Mouse (Mus musculus): ENCODE results near the gene Ak2.

The Ak2 gene

DNA sequence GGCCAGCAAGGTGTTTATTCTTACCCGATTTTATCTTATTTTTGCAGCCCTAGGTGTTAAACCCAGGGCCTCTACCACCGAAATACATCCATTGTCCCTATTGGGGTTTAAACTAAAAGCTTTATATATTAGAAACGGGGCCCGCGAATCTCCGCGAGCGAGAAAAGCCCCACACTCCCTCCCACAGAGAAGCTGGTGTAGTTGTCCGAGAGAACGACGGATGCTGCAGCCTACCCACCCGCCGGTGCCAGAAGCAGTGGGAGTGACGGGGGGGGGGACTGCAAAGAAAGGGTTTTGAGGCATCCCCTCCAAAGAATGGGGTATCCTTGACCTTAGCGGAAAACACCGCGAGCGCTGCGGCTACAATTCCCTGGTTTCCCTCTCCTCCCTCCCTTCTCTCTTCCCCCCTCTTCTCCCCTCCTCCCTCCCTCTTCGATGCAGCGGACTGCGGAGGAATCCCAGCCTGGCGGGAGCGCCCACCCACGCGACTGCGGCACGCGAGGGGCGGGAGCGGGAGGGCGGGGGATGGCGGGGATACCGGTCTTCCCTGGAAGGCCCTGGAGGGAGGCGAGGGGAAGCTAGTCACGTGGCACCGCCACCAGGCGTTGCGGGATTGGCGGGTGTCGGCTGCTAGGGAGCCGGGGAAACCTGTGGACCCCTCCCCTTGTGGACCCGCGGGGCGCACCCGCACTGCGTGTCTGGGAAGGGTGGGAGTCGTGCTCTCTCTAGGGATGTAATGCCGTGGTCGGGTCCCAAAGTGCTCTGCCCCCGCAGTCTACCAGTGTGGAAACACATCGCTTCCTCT is 56.9 kb downstream of the Ak2 start:
- peak; percentile 70 for DNase-seq (ENCODE audit: low spot score in 2 of 2)

DNA sequence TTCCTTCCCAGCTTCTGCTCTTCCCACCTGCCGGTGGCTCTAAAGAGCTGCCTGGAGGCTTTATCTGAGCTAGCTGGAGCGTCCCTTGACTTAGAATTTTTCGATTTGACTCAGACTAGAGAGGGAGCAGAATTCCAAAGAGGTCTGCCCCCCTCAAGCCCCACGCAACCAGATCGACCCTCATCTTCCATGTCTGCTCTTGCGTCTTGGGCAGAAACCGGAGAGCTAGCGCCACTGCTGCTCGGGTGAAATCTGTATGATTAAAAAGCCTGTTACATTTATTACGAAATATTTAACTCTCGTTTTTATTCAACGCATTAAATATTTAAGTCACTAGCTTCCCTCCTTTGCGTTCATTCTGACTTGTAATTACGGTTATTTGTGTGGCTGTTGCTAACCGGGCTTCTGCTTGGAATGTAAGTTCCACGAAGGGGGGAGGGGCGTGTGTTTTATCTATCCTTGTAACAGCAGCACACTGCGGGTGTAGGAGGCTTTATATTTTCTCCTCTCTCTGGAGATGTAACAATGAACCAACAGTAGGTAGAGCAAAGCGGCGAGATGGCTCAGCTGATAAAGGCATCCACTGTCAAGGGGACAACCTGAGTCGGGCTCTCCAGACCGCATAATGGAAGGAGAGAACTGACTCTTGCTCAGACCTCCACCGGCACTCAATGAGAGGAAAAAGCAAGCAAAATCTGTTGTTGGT is 57.7 kb downstream of the Ak2 start:
- peak in 1 of 2 experiments; percentile 26 for DNase-seq (ENCODE audit: low spot score in 2 of 2)

DNA sequence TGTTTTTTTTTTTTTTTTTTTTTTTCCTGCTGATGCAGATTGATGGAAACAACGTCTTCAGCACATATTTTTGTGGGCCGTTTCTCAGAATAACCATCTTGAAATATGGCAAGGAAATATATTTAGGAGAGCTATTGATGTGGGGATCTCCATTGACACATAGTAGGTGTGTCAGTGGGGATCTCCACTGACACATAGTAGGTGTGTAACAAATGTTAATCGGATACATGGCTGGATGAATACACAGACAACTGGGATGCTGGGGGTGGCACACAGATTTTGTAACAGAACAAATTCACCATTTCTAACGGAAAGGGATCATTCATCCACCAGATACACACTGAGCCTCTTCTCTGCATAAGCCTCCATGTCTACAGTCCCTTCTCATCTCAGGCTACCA is 58.6 kb downstream of the Ak2 start:
- no peak for DNase-seq (ENCODE audit: low spot score in 2 of 2)

DNA sequence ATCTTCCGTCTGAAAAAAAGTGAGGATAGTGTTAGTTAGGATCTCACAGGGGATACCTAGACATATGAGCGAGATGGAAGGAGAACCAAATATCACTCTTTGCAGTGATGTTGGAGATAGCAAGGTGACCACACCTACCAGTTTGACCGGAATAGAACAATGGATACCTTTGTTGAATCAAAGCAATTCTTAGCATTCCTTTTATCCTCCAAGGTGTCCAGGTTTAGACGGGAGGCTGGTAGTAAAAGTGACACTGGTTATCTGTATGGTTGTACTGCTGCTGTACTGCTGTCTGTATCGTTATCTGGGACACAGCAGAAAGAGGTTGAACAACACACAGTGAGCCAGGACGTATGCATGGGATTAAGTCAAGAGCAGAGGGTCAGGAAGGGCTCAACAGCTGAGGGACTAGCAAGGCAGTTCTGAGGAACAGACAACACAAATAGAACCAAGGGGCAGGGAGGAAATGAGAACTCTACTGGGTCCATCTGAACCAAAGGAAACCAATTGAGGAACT is 59.2 kb downstream of the Ak2 start:
- no peak for DNase-seq (ENCODE audit: low spot score in 2 of 2)

DNA sequence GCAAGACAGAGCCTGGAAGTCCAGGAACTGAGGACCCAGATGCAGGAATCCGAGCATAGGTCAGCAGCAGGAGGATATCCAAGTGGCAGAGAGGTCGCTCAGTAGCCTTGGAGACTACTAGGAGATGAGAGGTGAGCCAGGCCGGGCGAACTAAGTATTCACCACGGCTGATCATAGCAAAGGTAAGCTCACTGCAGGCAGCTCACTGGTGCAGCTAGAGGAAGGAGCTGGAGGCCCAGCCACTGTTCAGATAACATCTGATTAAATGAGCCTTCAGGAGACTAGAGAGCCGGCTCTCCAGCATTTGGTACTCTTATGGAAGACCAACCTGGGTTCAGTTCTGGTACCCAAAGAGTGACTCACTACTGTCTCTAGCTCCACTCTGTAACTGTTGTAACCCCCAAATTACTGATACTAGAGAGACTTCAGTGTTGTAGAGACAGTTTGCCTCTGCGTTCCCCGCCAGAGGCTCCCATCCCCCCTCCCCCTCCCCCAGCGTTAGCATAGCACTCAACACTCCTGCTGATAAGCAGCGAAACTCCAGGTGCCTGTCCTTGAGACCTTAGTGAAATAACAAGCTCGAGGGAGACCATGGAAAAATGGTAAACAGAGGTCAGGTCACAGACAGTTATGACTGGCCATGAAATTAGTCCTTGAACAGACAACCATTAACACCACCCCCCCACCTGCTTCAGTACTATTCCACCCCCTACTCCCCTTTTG is 59.9 kb downstream of the Ak2 start:
- no peak for DNase-seq (ENCODE audit: low spot score in 2 of 2)

DNA sequence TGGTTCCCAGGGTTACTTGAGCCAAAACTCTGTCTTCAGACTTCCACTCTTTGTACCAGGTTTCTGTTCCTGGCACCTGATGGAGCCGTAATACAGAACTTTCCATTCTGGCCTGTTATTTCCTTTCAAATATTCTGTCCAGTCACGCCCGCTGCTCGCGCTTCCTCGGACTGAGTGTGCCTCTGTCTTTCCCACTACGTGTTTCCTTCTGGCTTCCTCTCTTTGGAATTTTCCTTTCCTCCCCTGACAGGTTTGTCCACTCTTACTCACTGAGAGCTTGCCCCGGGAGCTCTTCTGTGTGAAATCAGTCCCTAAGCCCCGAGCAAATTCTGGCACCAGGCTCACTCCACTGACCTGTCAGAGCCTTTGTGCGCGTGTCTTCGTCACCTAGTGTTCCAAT is 63.0 kb downstream of the Ak2 start:
- no peak for DNase-seq (ENCODE audit: low spot score in 2 of 2)

DNA sequence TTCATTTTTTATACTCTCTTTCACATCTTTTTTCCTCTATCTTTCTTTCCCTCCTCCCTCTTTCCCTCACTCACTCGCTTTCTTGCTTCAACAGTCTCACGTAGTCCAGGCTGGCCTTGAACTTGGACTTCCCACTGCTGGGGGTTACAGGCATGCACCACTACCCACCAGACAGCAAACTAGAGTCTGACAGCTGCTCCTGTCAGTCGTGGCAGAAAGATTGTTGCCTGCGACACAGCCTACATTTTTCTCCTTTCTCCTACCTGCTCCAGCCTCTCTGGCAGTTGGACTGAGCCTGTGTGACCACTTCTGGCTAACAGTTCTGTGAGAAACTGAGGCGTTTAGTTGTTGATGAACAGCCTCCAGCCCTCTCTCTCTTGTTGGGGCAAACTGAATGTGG is 63.8 kb downstream of the Ak2 start:
- DNase-seq (ENCODE audit: low spot score in 2 of 2) = no peak

DNA sequence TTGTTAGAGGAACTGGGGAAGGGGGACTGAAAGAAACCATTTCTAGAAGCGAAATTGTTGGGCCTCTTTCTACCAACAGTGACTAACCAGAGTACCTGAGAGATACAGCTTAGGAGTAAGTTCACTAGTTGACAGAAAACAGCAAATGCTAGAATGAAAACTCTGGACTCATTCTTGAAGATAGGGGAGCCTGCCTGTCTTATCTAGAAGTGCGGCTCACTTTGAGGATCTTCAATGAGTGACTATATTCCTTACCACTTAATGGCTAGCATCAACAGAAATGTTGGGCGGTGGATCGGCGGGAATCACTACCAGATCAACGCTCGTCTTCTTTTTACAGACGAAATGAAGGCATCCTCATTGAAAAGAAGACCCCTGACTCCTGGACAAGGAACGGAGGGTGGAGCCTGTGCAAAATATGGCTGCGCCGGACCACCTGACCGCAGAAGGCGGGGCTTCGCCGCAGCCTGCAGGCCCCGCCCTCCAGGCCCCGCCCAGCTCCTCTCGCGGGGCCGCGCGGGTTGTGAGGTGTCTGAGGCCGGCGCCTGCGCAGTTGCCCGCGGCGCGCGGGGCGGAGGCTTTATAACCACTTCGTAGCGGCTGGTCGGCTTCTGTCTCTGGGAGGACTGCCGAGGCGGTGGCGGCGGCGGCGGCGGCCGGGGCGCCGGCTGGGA is 65.9 kb downstream of the Ak2 start:
- DNase-seq (ENCODE audit: low spot score in 2 of 2) = peak; percentile 94 to 95

DNA sequence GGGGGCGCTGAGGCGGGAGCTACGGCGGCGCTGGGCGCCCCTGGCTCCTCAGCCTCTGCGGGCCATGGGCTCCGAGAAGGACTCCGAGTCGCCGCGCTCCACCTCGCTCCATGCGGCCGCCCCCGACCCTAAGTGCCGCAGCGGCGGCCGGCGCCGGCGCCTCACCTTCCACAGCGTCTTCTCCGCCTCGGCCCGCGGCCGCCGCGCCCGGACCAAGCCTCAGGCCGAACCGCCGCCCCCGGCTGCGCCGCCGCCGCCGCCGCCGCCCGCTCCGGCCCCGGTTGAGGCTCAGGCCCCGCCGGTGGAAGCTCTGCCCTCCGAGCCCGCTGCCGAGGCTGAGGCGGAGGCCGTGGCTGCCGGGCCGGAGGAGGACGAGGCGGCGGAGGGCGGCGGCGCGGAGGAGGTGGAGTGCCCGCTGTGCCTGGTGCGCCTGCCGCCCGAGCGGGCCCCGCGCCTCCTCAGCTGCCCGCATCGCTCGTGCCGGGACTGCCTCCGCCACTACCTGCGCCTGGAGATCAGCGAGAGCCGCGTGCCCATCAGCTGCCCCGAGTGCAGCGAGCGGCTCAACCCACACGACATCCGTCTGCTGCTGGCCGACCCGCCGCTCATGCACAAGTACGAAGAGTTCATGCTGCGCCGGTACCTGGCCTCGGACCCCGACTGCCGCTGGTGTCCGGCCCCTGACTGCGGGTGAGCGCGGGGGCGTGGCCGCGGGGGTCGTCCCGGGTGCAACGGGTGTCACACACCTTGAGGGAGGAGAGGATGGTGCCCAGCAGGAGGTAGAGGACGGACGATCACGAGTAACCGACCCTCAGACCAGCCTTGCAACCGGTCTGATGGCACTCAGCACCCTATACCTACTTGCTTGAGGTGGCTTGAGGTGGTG is 66.7 kb downstream of the Ak2 start, which contains the start of gene Rnf19b:
TSS of gene Rnf19b (plus strand) at position 65 of the 886 bp plus-strand sequence.
- DNase-seq (ENCODE audit: low spot score in 2 of 2) = peak in 1 of 2 experiments; percentile 19

DNA sequence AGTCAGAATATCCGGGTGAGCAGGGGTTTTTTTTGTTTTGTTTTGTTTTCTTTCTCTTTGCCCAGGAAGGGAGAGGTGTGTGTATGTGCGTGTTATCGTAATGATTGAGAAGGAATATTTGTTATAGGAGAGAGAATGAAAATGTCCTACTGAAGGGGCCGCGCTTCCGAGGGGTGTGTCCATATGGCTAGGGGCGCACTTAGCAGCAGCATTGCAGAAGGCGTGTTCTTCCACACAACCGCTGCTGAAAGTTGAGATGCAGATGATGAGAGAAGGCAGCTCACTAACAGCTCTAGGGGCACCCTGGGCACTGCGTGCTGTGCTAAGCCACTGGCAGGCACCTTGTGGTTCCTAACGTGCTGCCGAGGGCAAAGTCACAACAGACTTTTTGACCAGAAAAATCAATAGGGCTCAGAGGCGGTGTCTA is 67.4 kb downstream of the Ak2 start:
- DNase-seq (ENCODE audit: low spot score in 2 of 2) = no peak

DNA sequence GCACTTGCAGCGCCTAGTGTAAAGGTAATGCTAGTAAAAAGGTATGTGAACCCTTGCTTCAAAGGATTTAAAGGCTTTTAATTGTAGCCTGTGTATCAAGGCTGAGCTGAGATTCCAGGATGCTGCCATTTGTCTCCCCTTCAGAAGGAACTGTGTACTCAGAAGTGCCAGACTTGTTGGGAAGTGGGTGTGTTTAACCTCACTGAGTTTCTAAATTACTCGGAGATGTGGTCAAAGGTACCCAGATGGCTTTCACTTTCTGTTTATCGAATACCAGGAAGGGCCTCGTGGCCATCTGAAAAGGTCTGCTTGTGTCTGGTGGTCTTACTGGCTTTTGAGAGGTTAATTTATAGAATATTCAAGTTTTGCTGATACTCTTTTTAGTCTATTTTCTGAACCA is 68.2 kb downstream of the Ak2 start:
- DNase-seq (ENCODE audit: low spot score in 2 of 2) = no peak
